Mouse (Mus musculus) liver, postnatal 0 days (tissue): Measurements from ENCODE around the gene Smarcd1. TPM values are rescaled to one million over a fixed set of nuclear protein-coding genes. Genes with fewer than 3 reads are reported as not detected.

Source experiments
- ATAC-seq: fragments of 200-750 bp; cut with Nextera tagmentation; 2 replicates; pipeline ENCODE4 v1.8.0; 2017; ENCODE audit warnings: mild to moderate bottlenecking, moderate library complexity
- DNase-seq: peaks from one replicate; pipeline ENCODE4 v3.0.0-alpha.2; 2016
- H3K27ac ChIP-seq: fragments of 300-500 bp; sonication (generic); 2 replicates; pipeline ENCODE4 v1.5.1; 2014; ENCODE audit warnings: antibody characterized with exemption, moderate library complexity, mild to moderate bottlenecking, low read depth
- H3K27me3 ChIP-seq: fragments of 300-500 bp; sonication (generic); 2 replicates; pipeline ENCODE4 v1.6.1; 2014; ENCODE audit warnings: low read length, control low read depth, mixed read lengths; ENCODE audit not compliant: insufficient read depth
- H3K36me3 ChIP-seq: fragments of 300-500 bp; sonication (generic); replicated peaks from 2 replicates; pipeline ENCODE4 v1.6.1; 2014; ENCODE audit warnings: mild to moderate bottlenecking, control low read depth, low read length, moderate library complexity, mixed read lengths; ENCODE audit not compliant: insufficient read depth
- H3K4me1 ChIP-seq: fragments of 300-500 bp; sonication (generic); 2 replicates; pipeline ENCODE4 v1.6.1; 2014; ENCODE audit warnings: antibody characterized with exemption, mild to moderate bottlenecking, control low read depth; ENCODE audit not compliant: insufficient read depth
- H3K4me2 ChIP-seq: fragments of 300-500 bp; sonication (generic); 2 replicates; pipeline ENCODE4 v1.6.1; 2014; ENCODE audit warnings: low read depth, mild to moderate bottlenecking, low read length, moderate library complexity, mixed read lengths
- H3K4me3 ChIP-seq: fragments of 300-500 bp; sonication (generic); 2 replicates; pipeline ENCODE4 v1.5.1; 2014; ENCODE audit warnings: low read depth, low read length
- H3K9ac ChIP-seq: fragments of 300-500 bp; sonication (generic); replicated peaks from 2 replicates; pipeline ENCODE4 v1.6.1; 2014; ENCODE audit warnings: mild to moderate bottlenecking, moderate library complexity
- H3K9me3 ChIP-seq: fragments of 300-500 bp; sonication (generic); 2 replicates; pipeline ENCODE4 v1.6.1; 2016; ENCODE audit warnings: mild to moderate bottlenecking, control low read depth, low read length, mixed read lengths
- CTCF ChIP-seq: sonication (generic); IDR thresholded peaks from 2 replicates; pipeline ENCODE4 v1.5.1; 2016; ENCODE audit warnings: antibody characterized with exemption, low read depth
- EP300 ChIP-seq: IDR thresholded peaks from 2 replicates; pipeline ENCODE4 v1.6.1; 2016; ENCODE audit warnings: antibody characterized with exemption, low read depth, mild to moderate bottlenecking
- WGBS: fragments of 180-500 bp; shearing (Covaris S2); extraction: QIAGEN DNeasy Blood & Tissue Kit; methylation state at CpG from one replicate; pipeline ENCODE4 v1.1.7; 2014; ENCODE audit not compliant: insufficient replicate concordance; 5-methylcytosine and 5-hydroxymethylcytosine counted together
- polyA plus RNA-seq: library from polyadenylated mRNA; unstranded; fragments of >200 nt; fragmentation: Nextera tagmentation; extraction: Ambion mirVana; gene quantifications from 2 replicates; pipeline ENCODE4 v1.2.1, GENCODE M21; 2015

The Smarcd1 gene
- polyA plus RNA-seq, 1 experiment from 2014 or later: 5.3 TPM

DNA sequence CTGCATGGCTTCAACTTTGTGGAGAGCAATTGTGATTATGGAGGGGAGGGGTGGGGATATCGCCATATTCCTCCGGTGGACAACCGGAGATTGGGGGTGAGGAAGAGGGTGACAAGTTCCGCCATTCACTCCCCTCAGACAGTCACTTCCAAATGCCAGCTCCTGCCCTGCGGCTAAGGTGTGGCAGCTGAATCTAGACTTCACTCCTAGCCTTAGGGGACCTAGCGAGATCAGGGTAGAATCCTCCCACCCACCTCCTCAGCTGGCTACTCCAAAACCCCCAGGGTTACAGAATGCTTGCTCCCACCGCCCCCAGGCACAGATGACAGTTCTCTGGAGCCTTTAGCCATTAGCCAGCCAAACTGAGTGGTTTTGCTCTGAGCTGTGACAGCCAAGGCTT, 22.9 kb upstream of the Smarcd1 start:
- no peaks in the 10 kb centered on the region for H3K9me3 ChIP-seq
- H3K4me1 ChIP-seq: no peaks in the 10 kb centered on the region
- H3K27me3 ChIP-seq: peaks cover 5% of the 10 kb centered on the region
- H3K9ac ChIP-seq: no peak overlapping the region
- no peak overlapping the region for H3K4me2 ChIP-seq
- ATAC-seq: no peak
- TF ChIP-seq CTCF (no peak), EP300 (no peak)
- no peaks in the 10 kb centered on the region for H3K36me3 ChIP-seq
- no peak overlapping the region for H3K27ac ChIP-seq
- no peak overlapping the region for H3K4me3 ChIP-seq
- no peak for DNase-seq
- 63% methylated on average over 7 of the region's 7 CpGs for WGBS

DNA sequence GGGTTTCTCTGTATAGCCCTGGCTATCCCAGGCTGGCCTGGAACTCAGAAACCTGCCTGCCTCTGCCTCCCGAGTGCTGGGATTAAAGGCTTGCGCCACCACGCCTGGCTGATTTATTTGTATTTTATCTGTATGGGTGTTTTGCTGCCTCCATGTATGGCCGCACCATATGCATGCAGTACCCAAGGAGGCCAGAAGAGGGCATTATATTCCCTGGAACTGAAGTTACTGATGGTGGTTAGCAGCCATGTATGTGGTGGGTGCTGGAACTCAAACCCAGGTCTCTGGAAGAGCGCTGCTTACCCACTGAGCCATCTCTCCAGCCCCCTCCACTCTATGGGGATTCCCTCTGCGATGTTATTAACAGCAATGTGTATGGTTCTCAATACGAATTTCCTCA, 19.0 kb upstream of the Smarcd1 start:
- no peak overlapping the region for H3K9ac ChIP-seq
- H3K4me1 ChIP-seq: no peaks in the 10 kb centered on the region
- H3K4me2 ChIP-seq: no peak overlapping the region
- H3K9me3 ChIP-seq: no peaks in the 10 kb centered on the region
- no peak overlapping the region for H3K27ac ChIP-seq
- ATAC-seq (no peak), DNase-seq (peak; percentile 48)
- H3K36me3 ChIP-seq: no peaks in the 10 kb centered on the region
- peaks cover 5% of the 10 kb centered on the region for H3K27me3 ChIP-seq
- H3K4me3 ChIP-seq: no peak overlapping the region
- TF ChIP-seq CTCF (peak; percentile 72), EP300 (no peak)
- WGBS: 82% methylated on average over 7 of the region's 7 CpGs

DNA sequence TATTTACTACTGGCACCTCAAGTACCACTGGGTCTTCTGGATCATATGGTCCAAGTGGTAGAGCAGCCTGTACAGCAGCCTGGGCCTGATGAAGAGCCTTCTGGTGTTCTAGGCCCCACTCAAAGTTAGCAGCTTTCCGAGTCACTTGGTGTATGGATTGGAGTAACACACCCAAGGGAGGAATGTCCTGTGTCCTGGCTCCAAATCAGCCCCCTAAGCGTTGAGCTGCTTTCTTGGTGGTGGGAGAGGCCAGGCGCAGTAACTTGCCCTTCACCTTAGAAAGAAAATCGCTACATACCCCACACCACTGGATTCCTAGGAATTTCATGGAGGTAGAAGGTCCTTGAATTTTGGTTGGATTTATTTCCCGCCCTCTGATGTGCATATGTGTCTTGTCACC, 17.8 kb upstream of the Smarcd1 start:
- 80% methylated on average over 5 of the region's 5 CpGs for WGBS
- ATAC-seq: no peak
- H3K9me3 ChIP-seq: no peaks in the 10 kb centered on the region
- H3K27me3 ChIP-seq: peaks cover 3% of the 10 kb centered on the region; the same call in 1 of the 2 replicates
- TF ChIP-seq EP300: no peak
- TF ChIP-seq CTCF: no peak
- H3K27ac ChIP-seq: no peak overlapping the region
- no peaks in the 10 kb centered on the region for H3K4me1 ChIP-seq
- no peaks in the 10 kb centered on the region for H3K36me3 ChIP-seq
- H3K4me3 ChIP-seq: no peak overlapping the region
- no peak for DNase-seq
- H3K4me2 ChIP-seq: no peak overlapping the region
- H3K9ac ChIP-seq: no peak overlapping the region

DNA sequence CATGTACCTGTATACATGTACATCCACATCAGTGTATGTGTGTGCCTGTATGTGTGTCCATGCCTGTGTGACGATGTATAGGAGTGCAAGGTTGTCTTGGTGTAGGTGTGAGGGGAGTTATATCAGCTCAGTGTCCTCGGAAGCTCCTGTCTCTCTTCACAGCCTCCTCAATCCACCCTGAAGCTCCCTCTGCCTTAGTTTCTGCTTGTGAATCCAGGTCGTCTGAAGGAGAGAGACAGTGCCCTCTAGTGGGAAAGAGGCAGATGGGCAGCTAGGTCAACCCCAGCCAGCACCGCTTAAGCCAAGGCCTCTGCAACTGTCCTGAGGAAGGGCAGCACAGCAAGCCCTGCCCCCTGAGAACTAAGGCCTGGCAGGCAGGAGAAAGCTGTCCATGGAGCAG, 13.2 kb upstream of the Smarcd1 start:
- no peak overlapping the region for H3K4me3 ChIP-seq
- peaks cover 6% of the 10 kb centered on the region; the same call in 1 of the 2 replicates for H3K27me3 ChIP-seq
- no peak overlapping the region for H3K9ac ChIP-seq
- no peak overlapping the region for H3K27ac ChIP-seq
- DNase-seq (peak; percentile 49), ATAC-seq (peak; percentile 44; the same call in 1 of the 2 replicates)
- H3K9me3 ChIP-seq: no peaks in the 10 kb centered on the region
- no peak overlapping the region for H3K4me2 ChIP-seq
- WGBS: 8% methylated on average over 4 of the region's 4 CpGs
- TF ChIP-seq CTCF: peak; percentile 95
- no peak for TF ChIP-seq EP300
- H3K36me3 ChIP-seq: no peaks in the 10 kb centered on the region
- no peaks in the 10 kb centered on the region for H3K4me1 ChIP-seq

DNA sequence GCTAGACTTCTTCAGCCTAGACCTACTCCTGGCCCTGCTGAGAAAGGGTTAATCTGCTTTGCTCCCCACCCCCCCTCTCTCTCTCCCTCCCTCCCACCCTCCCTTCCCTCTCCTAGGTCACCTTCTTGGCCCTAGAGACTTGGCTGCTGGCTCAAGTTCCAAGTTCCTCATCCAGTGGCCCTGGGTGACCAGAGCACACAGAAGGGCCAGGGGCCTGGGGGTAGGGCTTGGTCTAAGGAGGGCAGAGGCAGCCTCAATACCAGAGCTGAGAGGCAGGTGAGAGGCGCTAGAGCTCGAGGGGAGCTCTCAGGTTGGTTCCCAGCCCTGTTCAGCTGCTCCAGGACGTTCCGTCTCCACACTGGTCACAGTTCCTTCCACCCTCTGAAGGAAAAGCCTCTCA, 11.0 kb upstream of the Smarcd1 start:
- 35% methylated on average over 4 of the region's 4 CpGs for WGBS
- Histone ChIP-seq H3K27ac (no peak overlapping the region), H3K9me3 (no peaks in the 10 kb centered on the region), H3K27me3 (peaks cover 6% of the 10 kb centered on the region; the same call in 1 of the 2 replicates), H3K9ac (no peak overlapping the region), H3K4me3 (no peak overlapping the region), H3K4me2 (no peak overlapping the region), H3K4me1 (no peaks in the 10 kb centered on the region), H3K36me3 (no peaks in the 10 kb centered on the region)
- DNase-seq (no peak), ATAC-seq (no peak)
- TF ChIP-seq EP300 (no peak), CTCF (no peak)

DNA sequence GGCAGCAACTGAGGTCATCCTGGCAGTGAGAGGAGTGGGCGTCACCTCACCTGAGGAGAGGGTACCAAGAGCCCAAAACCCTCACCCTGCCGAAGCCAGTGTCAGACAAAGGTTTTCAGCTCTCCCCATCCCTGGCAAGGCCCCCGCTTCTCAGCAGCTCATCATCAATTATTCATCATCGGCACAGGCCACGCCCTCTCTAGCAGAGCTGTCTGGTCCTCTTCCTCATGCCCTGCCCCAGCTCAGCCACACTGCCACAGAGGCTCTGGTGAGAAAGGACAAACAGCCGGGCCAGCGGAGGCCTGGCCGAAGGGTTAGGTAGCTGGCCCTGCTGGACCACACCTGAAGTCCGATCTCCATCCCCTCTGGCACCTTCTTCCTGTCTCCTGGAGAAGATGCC, 10.0 kb upstream of the Smarcd1 start:
- TF ChIP-seq CTCF (no peak), EP300 (no peak)
- Histone ChIP-seq H3K4me1 (no peaks in the 10 kb centered on the region), H3K27me3 (peaks cover 6% of the 10 kb centered on the region; the same call in 1 of the 2 replicates), H3K4me2 (no peak overlapping the region), H3K27ac (no peak overlapping the region), H3K36me3 (no peaks in the 10 kb centered on the region), H3K9ac (no peak overlapping the region), H3K9me3 (no peaks in the 10 kb centered on the region), H3K4me3 (no peak overlapping the region)
- ATAC-seq: no peak
- no peak for DNase-seq
- WGBS: 49% methylated on average over 9 of the region's 9 CpGs

DNA sequence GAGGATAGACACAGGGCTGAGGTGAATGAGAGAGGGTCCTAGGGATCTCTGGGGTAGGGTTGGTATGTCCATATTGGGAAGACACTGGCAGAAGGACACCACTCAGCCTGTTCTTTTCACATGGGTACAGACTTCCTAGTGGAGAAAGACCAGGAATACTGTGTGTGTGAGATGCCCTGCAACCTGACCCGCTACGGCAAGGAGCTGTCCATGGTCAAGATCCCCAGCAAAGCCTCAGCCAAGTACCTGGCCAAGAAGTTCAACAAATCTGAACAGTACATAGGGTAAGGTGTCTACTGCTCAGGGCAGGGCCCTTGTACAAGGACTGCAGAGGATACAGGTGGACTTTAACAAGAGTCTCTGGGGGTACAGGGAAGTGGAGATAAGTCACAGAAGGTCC, 4.6 kb upstream of the Smarcd1 start:
- no peak overlapping the region for H3K9ac ChIP-seq
- H3K27me3 ChIP-seq: no peaks in the 10 kb centered on the region
- H3K9me3 ChIP-seq: no peaks in the 10 kb centered on the region
- no peak overlapping the region for H3K27ac ChIP-seq
- DNase-seq (no peak), ATAC-seq (no peak)
- H3K36me3 ChIP-seq: no peaks in the 10 kb centered on the region
- peaks cover 17% of the 10 kb centered on the region for H3K4me1 ChIP-seq
- no peak overlapping the region for H3K4me3 ChIP-seq
- H3K4me2 ChIP-seq: no peak overlapping the region
- TF ChIP-seq CTCF (no peak), EP300 (no peak)
- 25% methylated on average over 2 of the region's 2 CpGs for WGBS
